Mouse (Mus musculus) embryonic fibroblast, embryonic 13.5 days (primary cell): ENCODE results near the gene Frem1. TPM values are rescaled to one million over a fixed set of nuclear protein-coding genes. Genes with fewer than 3 reads are reported as not detected.

Source experiments
- H3K27ac ChIP-seq: 2 replicates; pipeline ENCODE4 v1.5.1; 2012; ENCODE audit warnings: low read length, control low read depth, inconsistent platforms; ENCODE audit not compliant: insufficient read depth
- H3K4me1 ChIP-seq: 2 replicates; pipeline ENCODE4 v1.6.1; 2011; ENCODE audit warnings: low read length; ENCODE audit not compliant: control insufficient read depth, insufficient read depth
- H3K4me3 ChIP-seq: 2 replicates; pipeline ENCODE4 v1.5.1; 2011; ENCODE audit warnings: mild to moderate bottlenecking, control low read depth, low read length; ENCODE audit not compliant: insufficient read depth
- CTCF ChIP-seq: IDR thresholded peaks from 2 replicates; pipeline ENCODE4 v1.5.1; 2011; ENCODE audit warnings: mild to moderate bottlenecking, control low read depth, low read length, moderate library complexity, borderline replicate concordance; ENCODE audit not compliant: insufficient read depth
- POLR2A ChIP-seq: IDR thresholded peaks from 2 replicates; pipeline ENCODE4 v1.6.1; 2011; ENCODE audit warnings: low read depth, mild to moderate bottlenecking, control low read depth, low read length, moderate library complexity
- polyA plus RNA-seq: library from polyadenylated mRNA; stranded (reverse); fragments of >200 nt; gene quantifications from 2 replicates; pipeline ENCODE4 v1.2.4, GENCODE M21; 2011; ENCODE audit warnings: low read depth; ENCODE audit not compliant: missing spikeins, insufficient read length

The Frem1 gene
- polyA plus RNA-seq, 1 experiment = 11.0 TPM

DNA sequence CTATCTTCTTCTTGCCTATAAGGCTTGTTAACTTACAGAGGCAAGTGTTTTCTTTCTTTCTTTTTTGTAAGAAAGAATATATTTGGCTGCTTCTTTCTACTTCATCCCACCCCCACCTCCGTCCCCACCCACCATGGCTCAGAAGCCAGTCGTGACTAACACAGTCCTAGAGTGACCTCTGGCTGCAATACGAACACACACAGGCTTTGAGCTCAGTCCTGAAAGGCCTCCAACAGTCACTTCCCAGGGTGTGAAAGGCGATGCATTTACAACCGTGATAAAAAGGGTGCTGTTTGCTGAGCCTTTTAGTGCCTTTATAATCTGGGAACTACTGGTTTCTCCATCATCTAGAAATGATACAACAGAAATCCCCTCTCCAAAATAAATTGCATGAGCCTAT lies 117.8 kb downstream of the Frem1 start:
- TF ChIP-seq POLR2A = no peak
- TF ChIP-seq CTCF = peak; percentile 69
- no peak overlapping the region for H3K27ac ChIP-seq
- H3K4me1 ChIP-seq = no peaks in the 10 kb centered on the region
- no peak overlapping the region for H3K4me3 ChIP-seq

DNA sequence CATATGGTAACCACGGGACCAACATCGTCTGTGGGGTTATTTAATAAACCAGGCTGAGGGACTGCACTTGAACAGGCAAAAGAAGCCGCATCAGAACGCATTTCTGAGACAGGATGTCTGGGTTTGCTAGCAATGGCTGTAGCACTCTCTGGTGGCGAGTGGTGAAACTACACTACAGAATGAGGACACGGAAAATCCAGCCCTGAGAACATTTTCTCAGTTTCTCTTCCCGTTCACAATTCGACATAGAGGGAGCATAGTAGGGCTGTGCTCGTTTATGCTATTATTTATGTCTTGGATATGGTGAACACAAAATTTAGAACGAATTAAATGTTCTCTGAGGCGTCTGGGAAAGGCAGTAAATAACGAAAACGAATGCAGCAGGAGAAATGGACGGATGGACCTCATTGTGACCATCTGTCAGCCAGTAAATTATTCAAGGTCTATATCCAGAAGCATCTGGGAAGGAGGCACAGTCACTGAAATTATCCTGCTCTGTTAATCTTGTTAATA lies 118.4 kb downstream of the Frem1 start:
- H3K4me1 ChIP-seq = no peaks in the 10 kb centered on the region
- no peak overlapping the region for H3K27ac ChIP-seq
- TF ChIP-seq CTCF (peak; percentile 64; the same call in 1 of the 2 replicates), POLR2A (no peak)
- H3K4me3 ChIP-seq = peak overlapping the region; percentile 26; the same call in 1 of the 2 replicates

DNA sequence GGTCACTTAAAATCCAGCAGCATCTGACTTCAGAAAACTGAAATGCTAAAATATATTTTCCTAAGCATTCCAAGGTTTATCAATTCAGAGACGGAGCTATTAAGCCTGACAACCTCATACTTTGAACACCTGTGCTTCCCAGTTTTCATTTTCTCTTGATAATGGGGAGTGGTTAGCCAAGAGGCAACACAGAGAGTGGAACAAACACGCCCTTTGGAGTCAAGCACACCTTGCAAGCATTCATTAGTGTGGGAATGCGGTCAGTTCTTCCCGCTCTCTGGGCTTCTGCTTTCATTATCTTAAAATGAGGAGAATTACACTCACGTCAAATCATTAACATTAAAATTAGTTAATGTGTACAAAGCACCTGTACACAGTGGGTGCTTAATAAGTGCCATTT lies 122.1 kb downstream of the Frem1 start:
- TF ChIP-seq CTCF (no peak), POLR2A (no peak)

DNA sequence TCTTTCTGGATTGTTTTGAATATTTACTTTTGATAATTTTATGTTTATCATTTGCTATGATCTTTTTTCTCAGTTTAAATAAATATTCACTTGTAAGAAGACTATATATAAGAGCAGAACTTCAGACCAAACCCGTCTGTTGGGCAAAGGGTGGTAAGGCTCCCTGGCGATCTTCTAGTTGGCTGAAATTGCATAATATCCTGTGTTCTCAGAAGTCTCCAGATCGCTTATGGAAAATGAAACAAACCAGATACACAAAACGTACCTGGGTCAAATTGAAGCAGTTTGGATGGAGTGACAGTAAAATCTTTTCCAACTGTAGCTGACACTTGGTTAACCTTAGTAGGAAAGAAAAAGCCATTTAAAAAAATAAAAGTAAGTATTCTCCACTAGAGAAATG lies 130.2 kb downstream of the Frem1 start:
- Histone ChIP-seq H3K27ac (no peak overlapping the region), H3K4me3 (no peak overlapping the region), H3K4me1 (no peaks in the 10 kb centered on the region)
- TF ChIP-seq POLR2A = no peak
- no peak for TF ChIP-seq CTCF

More for the DNA sequence above, 122.1 kb downstream of the Frem1 start:
- no peak overlapping the region for H3K4me3 ChIP-seq
- H3K4me1 ChIP-seq = no peaks in the 10 kb centered on the region
- H3K27ac ChIP-seq = no peak overlapping the region

DNA sequence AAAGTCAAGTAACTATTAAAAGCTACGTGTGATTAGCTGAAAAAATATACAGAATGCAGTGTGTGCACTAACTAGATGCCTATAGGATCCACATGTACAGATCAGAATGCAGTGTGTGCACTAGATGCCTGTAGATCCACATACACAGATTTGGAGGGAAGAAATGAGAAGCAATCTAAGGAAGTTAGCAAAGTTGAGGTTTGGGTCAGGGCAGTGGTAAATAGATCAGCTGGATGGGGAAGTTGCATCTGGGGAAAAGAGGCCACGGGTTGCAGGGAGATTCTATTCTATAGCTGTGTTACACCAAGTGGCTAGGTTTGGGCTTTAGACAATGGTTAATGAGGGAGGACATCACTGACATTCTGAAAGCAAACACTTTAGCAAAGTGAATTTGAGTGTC lies 133.5 kb downstream of the Frem1 start:
- Histone ChIP-seq H3K4me3 (no peak overlapping the region), H3K4me1 (no peaks in the 10 kb centered on the region), H3K27ac (no peak overlapping the region)
- TF ChIP-seq POLR2A (no peak), CTCF (no peak)

DNA sequence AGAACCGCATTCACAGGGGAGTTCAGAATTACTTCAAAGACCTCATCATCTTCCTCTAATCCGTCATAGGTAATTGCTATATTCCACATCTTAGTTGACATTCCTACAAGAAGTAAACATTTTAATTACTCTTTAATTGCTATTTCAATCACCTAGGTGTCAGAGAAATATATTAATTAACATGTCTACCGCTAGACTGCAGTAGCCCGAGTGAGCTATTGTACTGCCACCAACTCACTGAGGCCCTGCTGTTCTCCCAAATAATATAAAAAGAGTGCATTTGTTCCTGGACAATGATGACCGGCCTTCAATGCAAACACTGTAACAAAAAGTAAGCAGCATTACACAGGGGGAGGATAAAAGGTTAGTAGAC lies 135.5 kb downstream of the Frem1 start:
- no peak for TF ChIP-seq POLR2A
- TF ChIP-seq CTCF = no peak
- H3K4me3 ChIP-seq = no peak overlapping the region
- H3K4me1 ChIP-seq = no peaks in the 10 kb centered on the region
- H3K27ac ChIP-seq = no peak overlapping the region

DNA sequence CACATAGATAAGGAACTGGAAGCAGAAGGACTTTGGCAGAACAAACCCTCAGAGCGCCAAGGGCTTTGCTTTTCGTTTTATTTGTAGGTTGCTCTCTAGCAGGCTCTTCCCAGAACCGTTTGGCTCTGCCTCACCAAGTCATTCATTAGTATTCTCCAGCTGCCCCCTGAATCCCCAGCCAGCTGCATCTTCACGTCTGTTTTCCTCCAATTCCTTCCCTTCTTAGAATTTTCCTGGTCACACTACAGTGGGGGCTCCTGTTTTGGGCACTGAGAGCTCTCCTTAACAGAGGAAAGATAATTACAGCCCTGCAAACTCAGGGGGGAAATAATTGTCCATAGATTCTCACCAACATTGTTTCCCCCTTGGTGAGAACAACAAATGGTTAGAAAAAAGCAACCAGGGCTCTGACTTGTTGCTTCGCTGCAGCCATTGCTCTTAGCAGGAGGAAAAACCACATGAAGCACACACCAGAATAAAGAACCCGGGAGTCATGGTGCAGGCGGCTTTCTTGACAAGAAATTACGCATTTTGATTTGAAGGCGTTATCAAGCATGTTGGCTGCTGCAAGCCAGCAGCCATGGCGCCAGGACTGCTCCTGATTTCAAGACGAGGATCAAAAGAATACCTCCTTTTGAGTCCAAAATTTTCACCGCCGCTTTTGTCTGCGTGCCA lies 136.0 kb downstream of the Frem1 start:
- H3K4me1 ChIP-seq = no peaks in the 10 kb centered on the region
- no peak overlapping the region for H3K27ac ChIP-seq

DNA sequence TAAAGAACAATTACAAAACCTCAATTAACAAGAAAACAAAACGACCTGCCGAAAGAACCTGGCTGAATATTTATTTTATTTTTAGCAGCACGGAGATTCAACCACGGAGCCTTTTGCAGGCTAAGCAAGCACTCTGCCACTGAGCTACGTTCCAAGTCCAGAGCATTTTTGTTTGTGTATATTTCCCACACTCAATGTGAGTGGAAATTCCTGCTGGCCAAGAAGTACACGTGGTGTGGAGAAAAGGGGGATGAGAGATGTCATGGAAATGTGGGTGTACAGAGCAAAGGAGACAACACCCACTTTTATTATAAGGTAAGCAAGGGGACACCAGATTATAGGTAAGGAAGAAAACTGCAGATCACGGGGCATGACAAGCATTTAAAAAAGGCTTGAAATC lies 136.6 kb downstream of the Frem1 start:
- no peak overlapping the region for H3K27ac ChIP-seq

More for the DNA sequence above, 136.0 kb downstream of the Frem1 start:
- no peak overlapping the region for H3K4me3 ChIP-seq
- TF ChIP-seq CTCF = no peak
- TF ChIP-seq POLR2A = no peak

DNA sequence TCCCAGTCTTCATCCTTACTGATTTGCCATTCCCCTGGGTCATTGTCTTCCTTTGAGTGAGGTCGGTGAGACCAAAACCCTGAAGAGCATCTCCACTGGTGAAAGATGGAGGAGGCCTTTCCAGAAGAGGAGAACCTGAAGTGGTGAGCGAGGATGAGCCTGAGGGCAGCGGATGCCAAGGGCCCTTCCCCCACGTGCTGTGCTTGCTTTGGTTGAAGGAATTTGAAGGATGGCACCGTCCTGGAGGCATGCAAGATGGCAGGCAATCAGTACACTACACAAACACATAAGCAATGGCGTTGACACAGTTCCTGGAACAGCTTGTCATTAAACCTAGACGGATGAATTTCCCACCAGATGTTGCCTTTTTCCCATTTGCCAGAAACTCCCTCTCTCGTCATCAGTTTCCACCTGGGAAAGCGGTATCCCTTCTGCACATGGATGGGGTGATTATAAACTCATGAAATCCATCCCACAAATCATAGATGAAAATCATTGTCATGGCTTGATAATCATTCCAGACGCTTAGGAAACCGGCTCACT lies 137.5 kb downstream of the Frem1 start:
- Histone ChIP-seq H3K4me1 (no peaks in the 10 kb centered on the region), H3K4me3 (no peak overlapping the region), H3K27ac (no peak overlapping the region)
- TF ChIP-seq POLR2A = no peak
- no peak for TF ChIP-seq CTCF

More for the DNA sequence above, 136.6 kb downstream of the Frem1 start:
- TF ChIP-seq POLR2A (no peak), CTCF (no peak)
- no peaks in the 10 kb centered on the region for H3K4me1 ChIP-seq
- no peak overlapping the region for H3K4me3 ChIP-seq

DNA sequence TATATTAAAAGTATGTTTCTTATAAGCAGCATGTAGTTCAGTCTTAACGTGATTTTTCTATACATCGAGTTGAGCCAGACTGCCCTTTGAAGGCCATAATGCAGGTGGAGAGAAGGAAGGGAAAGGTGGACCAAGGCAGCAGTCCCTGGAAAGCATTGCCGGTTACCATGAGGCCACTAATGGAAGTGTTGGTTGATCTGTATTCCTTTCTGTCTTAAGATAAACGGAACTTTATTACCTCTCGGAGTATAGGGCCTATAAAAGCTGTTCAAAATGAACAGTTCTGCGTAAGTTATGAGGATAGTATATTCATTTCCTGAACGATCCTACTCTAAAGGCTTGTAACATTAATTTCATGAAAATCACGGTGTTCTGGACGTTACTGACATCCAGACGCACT lies 156.9 kb downstream of the Frem1 start:
- TF ChIP-seq CTCF (no peak), POLR2A (no peak)
- Histone ChIP-seq H3K27ac (no peak overlapping the region), H3K4me1 (no peaks in the 10 kb centered on the region), H3K4me3 (no peak overlapping the region)
